Comparison of ENCODE assay signal across 8 mouse cellular contexts in genomic region chr13:43365825-43366184, GRCm38 (mm10). TPM values are rescaled to one million over a fixed set of nuclear protein-coding genes. Genes with fewer than 3 reads are reported as not detected.
DNase-seq lines count a peak whose midpoint lies in the region; ATAC-seq and TF ChIP-seq lines count a peak whose summit lies in the region.

No protein-coding gene starts in this region.

- DNase-seq in cerebellum, adult 11-12 months, result peak; percentile 24
- DNase-seq in cerebellum, adult 9-10 months, result no peak
- no peak for DNase-seq in spleen, adult 2 months (ENCODE audit: low read depth in 1 of 2, low spot score in 2 of 2)
- DNase-seq in spleen, postnatal 4 days (ENCODE audit: low spot score in 2 of 2), result no peak
- DNase-seq in liver, embryonic 11.5 days (ENCODE audit: low spot score), result no peak
- no peak for DNase-seq in stomach, postnatal 0 days (ENCODE audit: low spot score)
- DNase-seq in gastrocnemius, postnatal 14 days, result no peak
- DNase-seq in urinary bladder, postnatal 10 days (ENCODE audit: low spot score), result no peak

- H3K4me3 ChIP-seq in spleen, adult 2 months (ENCODE audit: extremely low read depth, insufficient read depth, insufficient read length), result peak overlapping the region; percentile 68
- H3K4me3 ChIP-seq in liver, embryonic 11.5 days (ENCODE audit: low read depth, low read length), result peak overlapping the region; percentile 72
- H3K4me3 ChIP-seq in stomach, postnatal 0 days (ENCODE audit: low read depth, low read length), result peak overlapping the region; percentile 68

- 8% methylated on average over 11 of the region's 11 CpGs for WGBS in spleen, adult 2 months
- 9% methylated on average over 11 of the region's 11 CpGs for whole genome bisulfite sequencing in liver, embryonic 11.5 days
- 5% methylated on average over 11 of the region's 11 CpGs for WGBS in stomach, postnatal 0 days

- H3K36me3 ChIP-seq in spleen, adult 2 months (ENCODE audit: control insufficient read depth, insufficient read depth, low read length), result no peaks in the 10 kb centered on the region
- peaks cover 2% of the 10 kb centered on the region; the same call in 1 of the 2 replicates for H3K36me3 ChIP-seq in liver, embryonic 11.5 days (ENCODE audit: control insufficient read depth, insufficient read depth, low read length)
- no peaks in the 10 kb centered on the region for H3K36me3 ChIP-seq in stomach, postnatal 0 days (ENCODE audit: control insufficient read depth, insufficient read depth, low read length)

- no peak for TF ChIP-seq POLR2A in spleen, adult 2 months (IDR thresholded peaks at IDR 0.05; ENCODE audit: low read depth, low read length)

- peak overlapping the region; percentile 70 for H3K9ac ChIP-seq in liver, embryonic 11.5 days (ENCODE audit: low read depth, low read length)
- peak overlapping the region; percentile 68 for H3K9ac ChIP-seq in stomach, postnatal 0 days (ENCODE audit: low read length)

- H3K9me3 ChIP-seq in liver, embryonic 11.5 days (ENCODE audit: control insufficient read depth, low read length), result no peaks in the 10 kb centered on the region
- no peaks in the 10 kb centered on the region for H3K9me3 ChIP-seq in stomach, postnatal 0 days (ENCODE audit: control insufficient read depth, low read length)

- ATAC-seq in liver, embryonic 11.5 days (replicated peaks; ENCODE audit: low FRiP score), result no peak
- peak; percentile 51; the same call in 1 of the 2 replicates for ATAC-seq in stomach, postnatal 0 days (ENCODE audit: low FRiP score, low TSS enrichment)

- peak overlapping the region; percentile 53; the same call in 1 of the 2 replicates for H3K27ac ChIP-seq in spleen, adult 2 months (ENCODE audit: insufficient read depth, low read length)
- 0 out of 2 replicates have a peak overlapping the region, but pooled peaks have one; percentile 5 for H3K27ac ChIP-seq in liver, embryonic 11.5 days (ENCODE audit: low read depth, low read length)
- H3K27ac ChIP-seq in stomach, postnatal 0 days (replicated peaks), result peak overlapping the region; percentile 40; the same call in 1 of the 2 replicates

- H3K4me1 ChIP-seq in spleen, adult 2 months (ENCODE audit: control insufficient read depth, insufficient read depth, insufficient read length), result no peaks in the 10 kb centered on the region
- 0 out of 2 replicates have a peak, but pooled peaks cover 4% of the 10 kb centered on the region for H3K4me1 ChIP-seq in liver, embryonic 11.5 days (replicated peaks; ENCODE audit: control insufficient read depth, insufficient read depth, low read length)
- no peaks in the 10 kb centered on the region for H3K4me1 ChIP-seq in stomach, postnatal 0 days (replicated peaks; ENCODE audit: control insufficient read depth, insufficient read depth)

- no peak for TF ChIP-seq CTCF in spleen, adult 2 months (IDR thresholded peaks at IDR 0.05; ENCODE audit: extremely low read depth, insufficient read depth, insufficient read length, insufficient replicate concordance)
- TF ChIP-seq CTCF in stomach, postnatal 0 days (IDR thresholded peaks at IDR 0.05; ENCODE audit: low read depth), result no peak

- H3K27me3 ChIP-seq in spleen, adult 2 months (ENCODE audit: control insufficient read depth, insufficient read depth, low read length), result no peaks in the 10 kb centered on the region
- H3K27me3 ChIP-seq in liver, embryonic 11.5 days (replicated peaks; ENCODE audit: control insufficient read depth, insufficient read depth, low read length), result no peaks in the 10 kb centered on the region
- no peaks in the 10 kb centered on the region for H3K27me3 ChIP-seq in stomach, postnatal 0 days (ENCODE audit: control insufficient read depth, insufficient read depth, low read length)

- TF ChIP-seq EP300 in stomach, postnatal 0 days (optimal IDR thresholded peaks at IDR 0.05), result no peak

- peak overlapping the region; percentile 87 for H3K4me2 ChIP-seq in liver, embryonic 11.5 days
- peak overlapping the region; percentile 94 for H3K4me2 ChIP-seq in stomach, postnatal 0 days (replicated peaks; ENCODE audit: low read depth)

- intact Hi-C loops in gastrocnemius, postnatal 14 days (cut with DNase I; ENCODE audit: low total_unique reads), result no loop called here

RNA-seq across cellular contexts. Expression of gene Sirt5, which starts 0.5 kb away (rescaled TPM):
- 3.1 and 3.3 TPM in 2 replicates for polyA plus RNA-seq in spleen, adult 2 months (2012; rRNA removed)
- polyA plus RNA-seq in liver, embryonic 11.5 days (2014; fragmentation: Nextera tagmentation; extraction: Ambion mirVana), result 12.9 and 13.7 TPM in 2 replicates
- polyA plus RNA-seq in stomach, postnatal 0 days (2015; fragmentation: Nextera tagmentation; extraction: Ambion mirVana), result 12.5 and 13.6 TPM in 2 replicates
- 10 to 100 TPM; 13.6 to 15.8 TPM for total RNA-seq in gastrocnemius, postnatal 14 days (2021)

RNA-seq across cellular contexts. Expression of gene Nol7, which starts 32.4 kb away (rescaled TPM):
- 62.1 and 83.8 TPM in 2 replicates for polyA plus RNA-seq in spleen, adult 2 months (2012; rRNA removed)
- polyA plus RNA-seq in liver, embryonic 11.5 days (2014; fragmentation: Nextera tagmentation; extraction: Ambion mirVana), result 221 and 223 TPM in 2 replicates
- 118 and 119 TPM in 2 replicates for polyA plus RNA-seq in stomach, postnatal 0 days (2015; fragmentation: Nextera tagmentation; extraction: Ambion mirVana)
- total RNA-seq in gastrocnemius, postnatal 14 days (2021), result 100 to 1,000 TPM; 133 to 137 TPM
